Mouse (Mus musculus) kidney, embryonic 14.5 days (tissue): Measurements from ENCODE around the gene Tmem238. TPM values are rescaled to one million over a fixed set of nuclear protein-coding genes. Genes with fewer than 3 reads are reported as not detected.
A peak's percentile ranks its signal among the peaks of the same experiment; 100 is the strongest.

Source experiments
- ATAC-seq: fragments of 200-750 bp; cut with Nextera tagmentation; 2 replicates; pipeline ENCODE4 v1.8.0; 2017; ENCODE audit warnings: moderate number of reproducible peaks, mild to moderate bottlenecking, moderate TSS enrichment, moderate library complexity; ENCODE audit not compliant: low FRiP score, low TSS enrichment
- H3K27ac ChIP-seq: fragments of 300-500 bp; sonication (generic); 2 replicates; pipeline ENCODE4 v1.5.1; 2014; ENCODE audit warnings: low read depth, mild to moderate bottlenecking, low read length, moderate library complexity, mixed read lengths
- H3K27me3 ChIP-seq: fragments of 300-500 bp; sonication (generic); 2 replicates; pipeline ENCODE4 v1.6.1; 2014; ENCODE audit warnings: mild to moderate bottlenecking, low read length; ENCODE audit not compliant: control insufficient read depth, insufficient read depth
- H3K36me3 ChIP-seq: fragments of 300-500 bp; sonication (generic); 2 replicates; pipeline ENCODE4 v1.6.1; 2014; ENCODE audit warnings: low read length, mixed read lengths; ENCODE audit not compliant: control insufficient read depth, insufficient read depth
- H3K4me1 ChIP-seq: fragments of 300-500 bp; sonication (generic); 2 replicates; pipeline ENCODE4 v1.6.1; 2014; ENCODE audit warnings: low read length, mixed read lengths; ENCODE audit not compliant: control insufficient read depth, insufficient read depth
- H3K4me2 ChIP-seq: fragments of 300-500 bp; sonication (generic); replicated peaks from 2 replicates; pipeline ENCODE4 v1.6.1; 2014; ENCODE audit warnings: low read depth, mild to moderate bottlenecking, low read length
- H3K4me3 ChIP-seq: fragments of 300-500 bp; sonication (generic); 2 replicates; pipeline ENCODE4 v1.5.1; 2014; ENCODE audit warnings: mild to moderate bottlenecking, low read length
- H3K9ac ChIP-seq: fragments of 300-500 bp; sonication (generic); 2 replicates; pipeline ENCODE4 v1.6.1; 2014; ENCODE audit warnings: low read depth, mild to moderate bottlenecking, low read length, moderate library complexity
- H3K9me3 ChIP-seq: fragments of 300-500 bp; sonication (generic); 2 replicates; pipeline ENCODE4 v1.6.1; 2016; ENCODE audit warnings: low read length; ENCODE audit not compliant: control insufficient read depth
- WGBS: fragments of 180-500 bp; shearing (Covaris S2); extraction: QIAGEN DNeasy Blood & Tissue Kit; methylation state at CpG from one replicate; pipeline ENCODE4 v1.1.7; 2014; 5-methylcytosine and 5-hydroxymethylcytosine counted together
- polyA plus RNA-seq: library from polyadenylated mRNA; unstranded; fragments of >200 nt; fragmentation: Nextera tagmentation; extraction: Ambion mirVana; gene quantifications from 2 replicates; pipeline ENCODE4 v1.2.1, GENCODE M21; 2014

The Tmem238 gene
- polyA plus RNA-seq, 1 experiment from 2014 or later = 8.2 TPM

- H3K4me3 ChIP-seq = no peak within 1 kb of the TSS
- WGBS = 74% methylated on average over 2 of the region's 2 CpGs
- no peak within 1 kb of the TSS for H3K4me2 ChIP-seq
- no peak within 1 kb of the TSS for H3K9ac ChIP-seq
- no peaks in the 10 kb centered on the region for H3K36me3 ChIP-seq
- H3K27ac ChIP-seq = no peak within 1 kb of the TSS
- H3K4me1 ChIP-seq = peaks cover 11% of the 10 kb centered on the region; the same call in 1 of the 2 replicates
- no peaks in the 10 kb centered on the region for H3K9me3 ChIP-seq
- no peak for ATAC-seq
- H3K27me3 ChIP-seq = peaks cover 12% of the 10 kb centered on the region
These were observed 6.7 kb downstream of the Tmem238 start, which contains the start of the genes Il11 and Tmem190 for GRCm38 (mm10) chr7:4782759-4783158. Gene Il11 (minus strand): TSS chr7:4782859. Gene Tmem190 (plus strand): TSS chr7:4782937.

DNA sequence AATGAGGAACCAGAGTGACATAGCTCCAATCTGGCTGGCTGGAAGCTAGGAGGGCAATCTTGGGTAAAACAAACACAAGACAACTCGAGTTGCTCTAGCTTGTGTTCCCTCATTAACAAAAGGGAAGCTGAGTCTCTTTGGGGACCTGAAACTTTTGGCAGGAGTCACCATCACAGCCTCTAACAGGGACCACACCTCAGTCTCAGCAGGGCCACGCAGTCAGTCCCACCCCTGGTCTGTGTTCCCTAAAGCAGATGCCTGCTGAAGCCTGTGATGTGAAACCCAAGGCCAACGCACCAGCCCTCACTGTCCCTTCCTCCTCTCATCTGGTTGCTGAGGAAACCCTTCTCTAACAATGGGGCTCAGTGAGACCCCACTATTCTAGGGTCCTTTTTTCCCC is 7.3 kb downstream of the Tmem238 start:
- WGBS = 37% methylated on average over 3 of the region's 3 CpGs
- ATAC-seq = no peak

GRCm38 (mm10) chr7:4779921-4780320 is 9.5 kb downstream of the Tmem238 start:
- Histone ChIP-seq H3K4me2 (no peak overlapping the region), H3K4me3 (no peak overlapping the region), H3K36me3 (no peaks in the 10 kb centered on the region), H3K9me3 (no peaks in the 10 kb centered on the region), H3K4me1 (peaks cover 23% of the 10 kb centered on the region; the same call in 1 of the 2 replicates), H3K27ac (no peak overlapping the region), H3K9ac (no peak overlapping the region), H3K27me3 (peaks cover 34% of the 10 kb centered on the region)
- ATAC-seq = no peak
- 29% methylated on average over 5 of the region's 5 CpGs for WGBS

More for the DNA sequence above, 7.3 kb downstream of the Tmem238 start:
- H3K4me3 ChIP-seq = no peak overlapping the region
- H3K9ac ChIP-seq = no peak overlapping the region
- H3K4me2 ChIP-seq = no peak overlapping the region
- H3K36me3 ChIP-seq = no peaks in the 10 kb centered on the region
- peaks cover 17% of the 10 kb centered on the region for H3K27me3 ChIP-seq
- peaks cover 17% of the 10 kb centered on the region; the same call in 1 of the 2 replicates for H3K4me1 ChIP-seq
- no peaks in the 10 kb centered on the region for H3K9me3 ChIP-seq
- no peak overlapping the region for H3K27ac ChIP-seq

GRCm38 (mm10) chr7:4777851-4778637 is 11.4 kb downstream of the Tmem238 start:
- Histone ChIP-seq H3K9me3 (no peaks in the 10 kb centered on the region), H3K4me1 (peaks cover 23% of the 10 kb centered on the region; the same call in 1 of the 2 replicates), H3K36me3 (no peaks in the 10 kb centered on the region), H3K9ac (no peak overlapping the region), H3K27me3 (peaks cover 34% of the 10 kb centered on the region), H3K4me2 (peak overlapping the region; percentile 47; the same call in 1 of the 2 replicates), H3K27ac (no peak overlapping the region), H3K4me3 (no peak overlapping the region)
- 5% methylated on average over 15 of the region's 20 CpGs for WGBS
- no peak for ATAC-seq

DNA sequence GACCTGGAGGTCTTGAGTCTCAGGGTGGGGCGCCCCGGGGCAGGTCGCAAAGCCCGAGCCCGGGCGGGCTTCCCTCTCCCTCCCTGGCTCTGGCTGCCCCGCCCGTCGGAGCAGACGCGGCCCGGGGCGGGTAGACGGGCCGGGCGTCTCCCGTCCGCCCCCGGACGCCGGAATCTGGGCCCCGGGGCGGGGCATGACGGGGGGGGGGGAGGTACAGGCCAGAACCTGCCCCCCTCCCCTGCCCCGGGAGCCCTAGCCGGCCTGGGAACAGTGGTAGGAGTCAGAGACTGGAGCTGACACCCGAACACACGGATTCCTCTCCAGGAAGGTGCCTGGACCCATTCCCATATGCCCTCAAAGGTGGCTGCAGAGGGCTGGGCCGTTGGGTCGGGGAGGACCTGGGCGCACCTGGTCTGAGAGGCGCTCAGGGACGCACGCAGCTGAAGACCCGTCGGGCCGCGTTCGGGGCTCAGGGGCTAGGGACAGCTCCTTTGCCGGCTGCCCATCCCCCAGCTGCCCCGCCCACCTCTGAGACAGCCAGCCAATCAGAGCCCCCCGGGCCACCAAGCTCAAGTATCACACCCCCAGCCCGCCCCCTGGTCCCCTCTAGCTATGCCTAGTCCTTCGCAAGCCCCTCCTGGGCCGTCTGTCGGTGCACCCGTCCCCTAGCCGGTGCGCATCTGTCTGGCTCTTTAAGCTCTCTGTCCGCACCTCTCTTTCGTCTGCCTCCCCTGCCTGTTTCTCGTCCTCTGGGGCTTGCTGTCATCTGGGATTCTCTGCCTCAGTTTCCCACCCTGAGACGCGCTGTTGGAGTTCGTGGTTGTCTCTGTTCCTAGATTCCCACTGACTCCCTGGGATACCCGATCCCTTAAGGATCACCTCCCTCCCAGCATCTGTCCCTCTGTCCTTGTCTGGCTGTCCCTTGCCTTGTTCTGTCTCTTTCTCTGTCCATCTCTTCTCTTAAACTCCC is 12.3 kb downstream of the Tmem238 start:
- H3K4me2 ChIP-seq = peak overlapping the region; percentile 47
- H3K9ac ChIP-seq = peak overlapping the region; percentile 28; the same call in 1 of the 2 replicates
- H3K27ac ChIP-seq = no peak overlapping the region
- H3K9me3 ChIP-seq = no peaks in the 10 kb centered on the region
- no peaks in the 10 kb centered on the region for H3K36me3 ChIP-seq
- peak overlapping the region; percentile 32 for H3K4me3 ChIP-seq
- 2% methylated on average over 31 of the region's 56 CpGs for WGBS
- peaks cover 23% of the 10 kb centered on the region; the same call in 1 of the 2 replicates for H3K4me1 ChIP-seq
- H3K27me3 ChIP-seq = peaks cover 34% of the 10 kb centered on the region
- ATAC-seq = peak; percentile 81

- H3K4me2 ChIP-seq = no peak overlapping the region
- no peaks in the 10 kb centered on the region for H3K9me3 ChIP-seq
- H3K4me1 ChIP-seq = peaks cover 18% of the 10 kb centered on the region; the same call in 1 of the 2 replicates
- H3K27ac ChIP-seq = no peak overlapping the region
- H3K9ac ChIP-seq = no peak overlapping the region
- peaks cover 34% of the 10 kb centered on the region for H3K27me3 ChIP-seq
- H3K4me3 ChIP-seq = peak overlapping the region; percentile 32; the same call in 1 of the 2 replicates
- 48% methylated on average over 10 of the region's 10 CpGs for WGBS
- no peak for ATAC-seq
- H3K36me3 ChIP-seq = no peaks in the 10 kb centered on the region
These were observed 13.3 kb downstream of the Tmem238 start for GRCm38 (mm10) chr7:4776131-4776530.

- no peaks in the 10 kb centered on the region for H3K9me3 ChIP-seq
- no peak within 1 kb of the TSS for H3K27ac ChIP-seq
- no peak for ATAC-seq
- H3K36me3 ChIP-seq = no peaks in the 10 kb centered on the region
- no peak within 1 kb of the TSS for H3K4me2 ChIP-seq
- H3K4me3 ChIP-seq = no peak within 1 kb of the TSS
- no peaks in the 10 kb centered on the region for H3K4me1 ChIP-seq
- H3K9ac ChIP-seq = no peak within 1 kb of the TSS
- 76% methylated on average over 4 of the region's 5 CpGs for WGBS
- peaks cover 8% of the 10 kb centered on the region for H3K27me3 ChIP-seq
These were observed 18.3 kb downstream of the Tmem238 start, which contains the start of gene Fam71e2 for GRCm38 (mm10) chr7:4771202-4771601. Gene Fam71e2 (minus strand): TSS chr7:4771302.

DNA sequence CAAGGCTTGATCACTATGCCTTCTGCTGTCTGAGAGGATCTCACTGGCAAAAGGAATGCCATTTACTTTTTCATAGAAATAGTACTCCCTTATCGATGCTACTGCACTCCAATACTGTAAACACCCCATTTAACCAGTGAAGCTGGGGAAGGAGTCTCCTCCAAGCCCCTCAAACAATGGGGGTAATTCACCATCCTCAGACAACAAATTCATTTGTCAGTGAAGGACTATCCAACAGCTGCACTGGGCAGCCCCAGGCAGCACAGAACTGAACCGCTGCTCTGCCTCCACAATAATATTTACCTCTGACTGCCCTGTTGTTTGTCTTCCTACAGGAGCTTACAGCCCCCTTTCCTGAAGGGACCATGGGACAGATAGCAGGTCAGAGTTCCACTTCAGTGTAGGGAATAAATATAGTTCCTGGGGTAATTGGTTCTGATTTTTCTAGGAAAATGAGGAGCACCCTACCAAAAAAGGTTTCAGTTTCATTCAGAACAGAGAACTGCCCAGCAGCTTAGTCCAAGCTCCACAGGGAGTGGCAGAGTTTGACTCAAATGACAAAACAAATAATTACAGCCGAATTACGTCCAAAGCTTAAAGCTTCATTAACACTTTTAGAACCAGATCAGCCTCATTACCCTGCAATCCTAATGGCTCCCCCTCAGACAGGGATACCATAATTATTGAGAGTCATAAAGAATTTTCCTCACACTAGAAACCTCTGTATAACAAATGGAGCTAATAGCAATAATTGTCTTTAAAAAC is 24.3 kb downstream of the Tmem238 start:
- no peaks in the 10 kb centered on the region for H3K36me3 ChIP-seq
- 0 out of 2 replicates have a peak, but pooled peaks cover 3% of the 10 kb centered on the region for H3K9me3 ChIP-seq
- no peak overlapping the region for H3K27ac ChIP-seq
- H3K4me2 ChIP-seq = no peak overlapping the region
- H3K4me1 ChIP-seq = no peaks in the 10 kb centered on the region
- no peak overlapping the region for H3K4me3 ChIP-seq
- no peak for ATAC-seq
- no peak overlapping the region for H3K9ac ChIP-seq
- WGBS = 20% methylated on average over 4 of the region's 4 CpGs
- H3K27me3 ChIP-seq = no peaks in the 10 kb centered on the region
